Mouse (Mus musculus) testis, adult 2 months (tissue): ENCODE data around the gene Gpr68.

ENCODE experiments used
- CTCF ChIP-seq: fragments of 200-500 bp; IDR thresholded peaks from 2 replicates; pipeline ENCODE4 v1.5.1; 2012; ENCODE audit warnings: low read depth, mild to moderate bottlenecking, inconsistent platforms, low read length, moderate library complexity; ENCODE audit not compliant: control insufficient read depth, insufficient read depth, insufficient replicate concordance
- POLR2A ChIP-seq: fragments of 200-500 bp; IDR thresholded peaks from 2 replicates; pipeline ENCODE4 v1.6.1; 2012; ENCODE audit warnings: low read depth, mild to moderate bottlenecking, inconsistent platforms, low read length, moderate library complexity; ENCODE audit not compliant: control insufficient read depth

GRCm38 (mm10) chr12:100868049-100868622, 39.9 kb downstream of the Gpr68 start:
- no peak for TF ChIP-seq CTCF
- TF ChIP-seq POLR2A: no peak
